Mouse (Mus musculus) hindbrain, postnatal 0 days (tissue): ENCODE results near the gene Icos. TPM values are rescaled to one million over a fixed set of nuclear protein-coding genes. Genes with fewer than 3 reads are reported as not detected.

Source experiments
- ATAC-seq: fragments of 200-750 bp; cut with Nextera tagmentation; 2 replicates; pipeline ENCODE4 v1.8.0; 2017; ENCODE audit warnings: mild to moderate bottlenecking, moderate TSS enrichment, moderate library complexity
- DNase-seq: peaks from one replicate; pipeline ENCODE4 v3.0.0-alpha.2; 2015; ENCODE audit warnings: low spot score
- H3K27ac ChIP-seq: fragments of 300-500 bp; sonication (generic); 2 replicates; pipeline ENCODE4 v1.5.1; 2014; ENCODE audit warnings: mild to moderate bottlenecking
- H3K27me3 ChIP-seq: fragments of 300-500 bp; sonication (generic); 2 replicates; pipeline ENCODE4 v1.6.1; 2014; ENCODE audit warnings: low read length, mixed read lengths; ENCODE audit not compliant: insufficient read depth
- H3K36me3 ChIP-seq: fragments of 300-500 bp; sonication (generic); 2 replicates; pipeline ENCODE4 v1.6.1; 2014; ENCODE audit warnings: low read length, mixed read lengths; ENCODE audit not compliant: insufficient read depth
- H3K4me1 ChIP-seq: fragments of 300-500 bp; sonication (generic); 2 replicates; pipeline ENCODE4 v1.6.1; 2014; ENCODE audit warnings: antibody characterized with exemption, low read length, mixed read lengths; ENCODE audit not compliant: insufficient read depth
- H3K4me2 ChIP-seq: fragments of 300-500 bp; sonication (generic); 2 replicates; pipeline ENCODE4 v1.6.1; 2014; ENCODE audit warnings: low read depth, mild to moderate bottlenecking, low read length, moderate library complexity, mixed read lengths
- H3K4me3 ChIP-seq: fragments of 300-500 bp; sonication (generic); 2 replicates; pipeline ENCODE4 v1.5.1; 2014; ENCODE audit warnings: low read length
- H3K9ac ChIP-seq: fragments of 300-500 bp; sonication (generic); replicated peaks from 2 replicates; pipeline ENCODE4 v1.6.1; 2014; ENCODE audit warnings: mild to moderate bottlenecking, low read length, moderate library complexity, mixed read lengths
- H3K9me3 ChIP-seq: fragments of 300-500 bp; sonication (generic); 2 replicates; pipeline ENCODE4 v1.6.1; 2016; ENCODE audit warnings: low read length, mixed read lengths
- CTCF ChIP-seq: IDR thresholded peaks from 2 replicates; pipeline ENCODE4 v1.5.1; 2016; ENCODE audit warnings: antibody characterized with exemption, control low read depth, low read depth
- WGBS: fragments of 180-500 bp; shearing (Covaris S2); extraction: QIAGEN DNeasy Blood & Tissue Kit; methylation state at CpG from one replicate; pipeline ENCODE4 v1.1.7; 2014; 5-methylcytosine and 5-hydroxymethylcytosine counted together
- polyA plus RNA-seq: library from polyadenylated mRNA; unstranded; fragments of >200 nt; fragmentation: Nextera tagmentation; extraction: Ambion mirVana; gene quantifications from 2 replicates; pipeline ENCODE4 v1.2.1, GENCODE M21; 2015
- total RNA-seq: library from RNA; depleted of rRNA; stranded (reverse); fragments of >200 nt; gene quantifications from 2 replicates; pipeline ENCODE4 v1.2.3, GENCODE M21; 2014

Gene Icos
- total and polyA plus RNA-seq, 2 experiments from 2014 or later = 0.19 TPM; not detected in 1

- no peak for ATAC-seq
- H3K27ac ChIP-seq = no peak overlapping the region
- H3K9ac ChIP-seq = no peak overlapping the region
- DNase-seq = no peak
- H3K4me2 ChIP-seq = no peak overlapping the region
- no peaks in the 10 kb centered on the region for H3K36me3 ChIP-seq
- no peaks in the 10 kb centered on the region for H3K4me1 ChIP-seq
- no peaks in the 10 kb centered on the region for H3K9me3 ChIP-seq
- H3K4me3 ChIP-seq = no peak overlapping the region
- no peaks in the 10 kb centered on the region for H3K27me3 ChIP-seq
- no peak for TF ChIP-seq CTCF
Measured at GRCm38 (mm10) chr1:61030532-61030931, 52.8 kb downstream of the Icos start.

GRCm38 (mm10) chr1:61035270-61035669 lies 57.5 kb downstream of the Icos start:
- no peak for ATAC-seq
- no peaks in the 10 kb centered on the region for H3K36me3 ChIP-seq
- no peak overlapping the region for H3K27ac ChIP-seq
- no peaks in the 10 kb centered on the region for H3K27me3 ChIP-seq
- H3K9me3 ChIP-seq = no peaks in the 10 kb centered on the region
- 75% methylated on average over 1 of the region's 1 CpGs for WGBS
- H3K4me1 ChIP-seq = no peaks in the 10 kb centered on the region
- DNase-seq = no peak
- no peak overlapping the region for H3K9ac ChIP-seq
- no peak for TF ChIP-seq CTCF
- H3K4me3 ChIP-seq = no peak overlapping the region
- no peak overlapping the region for H3K4me2 ChIP-seq

GRCm38 (mm10) chr1:61038223-61038622 lies 60.5 kb downstream of the Icos start:
- no peaks in the 10 kb centered on the region for H3K27me3 ChIP-seq
- H3K4me1 ChIP-seq = no peaks in the 10 kb centered on the region
- H3K9ac ChIP-seq = no peak overlapping the region
- H3K27ac ChIP-seq = no peak overlapping the region
- H3K4me2 ChIP-seq = no peak overlapping the region
- ATAC-seq (no peak), DNase-seq (no peak)
- WGBS = 63% methylated on average over 4 of the region's 4 CpGs
- no peaks in the 10 kb centered on the region for H3K9me3 ChIP-seq
- H3K4me3 ChIP-seq = no peak overlapping the region
- no peak for TF ChIP-seq CTCF
- no peaks in the 10 kb centered on the region for H3K36me3 ChIP-seq

- DNase-seq = no peak
- H3K4me2 ChIP-seq = no peak overlapping the region
- no peaks in the 10 kb centered on the region for H3K27me3 ChIP-seq
- ATAC-seq = no peak
- no peak for TF ChIP-seq CTCF
- no peak overlapping the region for H3K9ac ChIP-seq
- no peak overlapping the region for H3K27ac ChIP-seq
- H3K36me3 ChIP-seq = no peaks in the 10 kb centered on the region
- WGBS = 91% methylated on average over 4 of the region's 4 CpGs
- H3K4me3 ChIP-seq = no peak overlapping the region
- H3K9me3 ChIP-seq = no peaks in the 10 kb centered on the region
- H3K4me1 ChIP-seq = no peaks in the 10 kb centered on the region
Measured at GRCm38 (mm10) chr1:61039310-61039709, 61.6 kb downstream of the Icos start.

GRCm38 (mm10) chr1:61040401-61040800 lies 62.7 kb downstream of the Icos start:
- Histone ChIP-seq H3K4me2 (no peak overlapping the region), H3K9ac (no peak overlapping the region), H3K36me3 (no peaks in the 10 kb centered on the region), H3K27me3 (no peaks in the 10 kb centered on the region), H3K9me3 (no peaks in the 10 kb centered on the region), H3K4me3 (no peak overlapping the region), H3K27ac (no peak overlapping the region), H3K4me1 (no peaks in the 10 kb centered on the region)
- no peak for TF ChIP-seq CTCF
- 82% methylated on average over 4 of the region's 4 CpGs for WGBS
- DNase-seq = no peak
- ATAC-seq = no peak

GRCm38 (mm10) chr1:61042842-61043241 lies 65.1 kb downstream of the Icos start:
- H3K9ac ChIP-seq = no peak overlapping the region
- no peaks in the 10 kb centered on the region for H3K9me3 ChIP-seq
- no peak overlapping the region for H3K27ac ChIP-seq
- no peak overlapping the region for H3K4me2 ChIP-seq
- DNase-seq = no peak
- no peak for TF ChIP-seq CTCF
- H3K27me3 ChIP-seq = no peaks in the 10 kb centered on the region
- no peak overlapping the region for H3K4me3 ChIP-seq
- no peaks in the 10 kb centered on the region for H3K36me3 ChIP-seq
- no peaks in the 10 kb centered on the region for H3K4me1 ChIP-seq
- no peak for ATAC-seq
- 86% methylated on average over 2 of the region's 2 CpGs for WGBS

GRCm38 (mm10) chr1:61046055-61046705 lies 68.5 kb downstream of the Icos start:
- H3K9me3 ChIP-seq = no peaks in the 10 kb centered on the region
- DNase-seq (no peak), ATAC-seq (no peak)
- no peaks in the 10 kb centered on the region for H3K36me3 ChIP-seq
- no peak for TF ChIP-seq CTCF
- H3K27me3 ChIP-seq = no peaks in the 10 kb centered on the region
- no peak overlapping the region for H3K4me3 ChIP-seq
- no peak overlapping the region for H3K27ac ChIP-seq
- H3K4me1 ChIP-seq = no peaks in the 10 kb centered on the region
- 89% methylated on average over 3 of the region's 3 CpGs for WGBS
- no peak overlapping the region for H3K9ac ChIP-seq
- no peak overlapping the region for H3K4me2 ChIP-seq
